Mouse (Mus musculus) ES-E14 (cell line): ENCODE results near the gene Rpusd2. TPM values are rescaled to one million over a fixed set of nuclear protein-coding genes. Genes with fewer than 3 reads are reported as not detected.
A peak's percentile ranks its signal among the peaks of the same experiment; 100 is the strongest.

Experiments
- DNase-seq: peaks from one replicate; pipeline ENCODE4 v3.0.0-alpha.2; 2013; ENCODE audit warnings: low read depth, low spot score
- H3K27ac ChIP-seq: 2 replicates; pipeline ENCODE4 v1.5.1; 2012; ENCODE audit warnings: low read depth, mild to moderate bottlenecking, low read length, moderate library complexity, mixed read lengths; ENCODE audit not compliant: poor library complexity, insufficient read depth, severe bottlenecking
- H3K36me3 ChIP-seq: 2 replicates; pipeline ENCODE4 v1.6.1; 2012; ENCODE audit warnings: mild to moderate bottlenecking, low read length, moderate library complexity, mixed read lengths; ENCODE audit not compliant: control insufficient read depth, poor library complexity, insufficient read depth, severe bottlenecking
- H3K4me1 ChIP-seq, 2 experiments: fragments of 150-350 bp in 1 of 2; sonication (generic) in 1 of 2; 2 replicates each; pipeline ENCODE4 v1.6.1; 2012; ENCODE audit warnings: low read length in 2 of 2, mild to moderate bottlenecking in 1 of 2, mixed read lengths in 1 of 2; ENCODE audit not compliant: control insufficient read depth in 2 of 2, insufficient read depth in 2 of 2, poor library complexity in 1 of 2
- H3K4me3 ChIP-seq, 2 experiments: fragments of 150-350 bp in 1 of 2; sonication (generic) in 1 of 2; 2 replicates each; pipeline ENCODE4 v1.5.1; 2012; ENCODE audit warnings: low read length in 2 of 2, low read depth in 1 of 2, mild to moderate bottlenecking in 1 of 2, mixed read lengths in 1 of 2; ENCODE audit not compliant: insufficient read depth in 1 of 2, poor library complexity in 1 of 2, severe bottlenecking in 1 of 2
- H3K9ac ChIP-seq: 2 replicates; pipeline ENCODE4 v1.6.1; 2012; ENCODE audit warnings: low read depth, mild to moderate bottlenecking, low read length, mixed read lengths; ENCODE audit not compliant: poor library complexity, insufficient read depth, severe bottlenecking
- H3K9me3 ChIP-seq: fragments of 150-350 bp; sonication (generic); 2 replicates; pipeline ENCODE4 v1.6.1; 2012; ENCODE audit warnings: low read depth, mild to moderate bottlenecking, low read length; ENCODE audit not compliant: control insufficient read depth, insufficient read depth
- CHD2 ChIP-seq: IDR thresholded peaks from 2 replicates; pipeline ENCODE4 v1.6.1; 2014; ENCODE audit warnings: mild to moderate bottlenecking, low read depth, low read length, inconsistent platforms
- HCFC1 ChIP-seq: IDR thresholded peaks from 2 replicates; pipeline ENCODE4 v1.6.1; 2012; ENCODE audit warnings: low read length, inconsistent platforms, borderline replicate concordance; ENCODE audit not compliant: insufficient read depth
- MAFK ChIP-seq: IDR thresholded peaks from 2 replicates; pipeline ENCODE4 v1.6.1; 2014; ENCODE audit warnings: mild to moderate bottlenecking, low read depth, low read length, inconsistent platforms; ENCODE audit not compliant: insufficient read depth
- ZC3H11A ChIP-seq: IDR thresholded peaks from 2 replicates; pipeline ENCODE4 v1.6.1; 2012; ENCODE audit warnings: low read depth, mild to moderate bottlenecking, inconsistent platforms, low read length, borderline replicate concordance
- ZNF384 ChIP-seq: IDR thresholded peaks from 2 replicates; pipeline ENCODE4 v1.6.1; 2012; ENCODE audit warnings: low read depth, low read length, inconsistent platforms
- in situ Hi-C, 2 experiments: fragments of 600-800 bp; cut with MboI; formaldehyde crosslinking; loops; one replicate each; pipeline ENCODE4 v1.15.1; 2025; ENCODE audit warnings: low sequenced_read_pairs in 2 of 2, inconsistent platforms in 1 of 2; ENCODE audit not compliant: unreplicated experiment in 2 of 2
- total RNA-seq: library from RNA; depleted of rRNA; stranded (reverse); fragments of 300-350 nt; gene quantifications from 2 replicates; pipeline ENCODE4 v1.2.3, GENCODE M21; 2012; rRNA removed

Rpusd2 gene
- 20.8 and 23.4 TPM in 2 replicates for total RNA-seq

- peak within 1 kb of the TSS; percentile 5; the same call in 1 of the 2 replicates for H3K27ac ChIP-seq
- peak within 1 kb of the TSS; percentile 87 for H3K9ac ChIP-seq
- TF ChIP-seq ZNF384: no peak
- no peak for TF ChIP-seq MAFK
- TF ChIP-seq HCFC1: peak; percentile 80
- TF ChIP-seq ZC3H11A: no peak
- 0 out of 2 replicates have a peak, but pooled peaks have one; percentile 25 for TF ChIP-seq CHD2
- in situ Hi-C loops: no loop called here
- peak within 1 kb of the TSS; percentile 85 to 90 for H3K4me3 ChIP-seq
- peaks cover 20% of the 10 kb centered on the region for H3K36me3 ChIP-seq
- no peaks in the 10 kb centered on the region for H3K9me3 ChIP-seq
- H3K4me1 ChIP-seq: peaks cover 0 to 4% of the 10 kb centered on the region in 2 experiments; a peak in 2 of 4 replicates
- peak; percentile 96 for DNase-seq
These were observed at the start of gene Rpusd2 for GRCm38 (mm10) chr2:119034656-119035396. Rpusd2 (plus strand) TSS chr2:119034790.

- no peak overlapping the region for H3K27ac ChIP-seq
- TF ChIP-seq CHD2 (no peak), ZC3H11A (no peak), MAFK (no peak), ZNF384 (no peak), HCFC1 (no peak)
- in situ Hi-C loops: no loop called here
These were observed 39.1 kb upstream of the Rpusd2 start for GRCm38 (mm10) chr2:118995490-118995889.

DNA sequence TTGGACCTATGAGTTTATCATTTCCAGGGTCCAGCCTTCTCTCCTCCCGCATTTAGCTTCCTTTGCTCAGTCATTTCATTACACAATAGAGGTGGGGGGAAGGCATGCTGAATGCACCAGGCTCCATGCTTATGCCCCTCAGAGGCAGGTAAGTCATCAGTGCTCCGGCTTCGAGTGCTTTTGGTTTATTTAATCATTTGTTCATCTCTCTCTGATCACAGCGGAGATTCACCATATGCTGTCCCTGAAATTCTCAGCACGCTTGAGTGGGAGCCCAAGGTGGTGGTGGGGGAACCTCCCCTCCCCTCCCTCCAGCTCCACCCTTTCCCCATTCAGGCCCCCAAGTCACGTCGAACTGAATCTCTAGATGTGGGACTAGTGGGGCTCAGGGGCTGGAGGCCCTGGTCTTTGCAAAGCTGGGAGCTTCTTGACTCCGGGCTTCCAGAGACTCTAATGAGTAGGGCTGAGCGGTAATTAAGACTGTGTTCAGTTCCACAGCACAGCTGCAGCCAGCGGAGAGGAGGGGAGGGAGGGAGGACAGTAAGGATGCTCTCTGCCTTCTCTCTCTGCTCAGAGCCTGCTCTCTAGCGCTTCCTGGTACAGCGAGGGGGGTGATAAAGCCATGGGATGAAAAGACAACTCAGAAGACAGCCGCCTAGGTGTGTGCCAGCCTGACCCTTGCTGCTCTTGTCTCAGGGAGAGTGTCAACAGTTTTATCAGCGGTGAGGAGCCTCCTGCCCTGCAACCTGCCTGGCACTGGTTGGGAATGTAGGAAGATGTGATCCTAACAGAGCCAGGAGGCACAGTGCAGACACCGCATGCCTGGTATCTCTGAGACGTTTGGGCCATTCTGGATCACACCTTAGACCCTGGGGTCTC, 38.4 kb upstream of the Rpusd2 start:
- H3K4me1 ChIP-seq: peaks cover 0 to 2% of the 10 kb centered on the region in 2 experiments; a peak in 1 of 4 replicates
- H3K9me3 ChIP-seq: no peaks in the 10 kb centered on the region
- H3K36me3 ChIP-seq: no peaks in the 10 kb centered on the region
- TF ChIP-seq HCFC1 (no peak), ZC3H11A (no peak), MAFK (no peak), CHD2 (no peak), ZNF384 (no peak)
- in situ Hi-C loops: no loop called here
- DNase-seq: no peak
- H3K27ac ChIP-seq: no peak overlapping the region
- no peak overlapping the region for H3K9ac ChIP-seq
- H3K4me3 ChIP-seq: 0 out of 4 replicates have a peak overlapping the region, but pooled peaks of 1 of the 2 experiments have one; percentile 2

More at GRCm38 (mm10) chr2:118995490-118995889, 39.1 kb upstream of the Rpusd2 start:
- DNase-seq: no peak
- Histone ChIP-seq H3K4me3 (no peak overlapping the region), H3K4me1 (peaks cover 0 to 2% of the 10 kb centered on the region in 2 experiments; a peak in 1 of 4 replicates), H3K36me3 (no peaks in the 10 kb centered on the region), H3K9ac (no peak overlapping the region), H3K9me3 (no peaks in the 10 kb centered on the region)

DNA sequence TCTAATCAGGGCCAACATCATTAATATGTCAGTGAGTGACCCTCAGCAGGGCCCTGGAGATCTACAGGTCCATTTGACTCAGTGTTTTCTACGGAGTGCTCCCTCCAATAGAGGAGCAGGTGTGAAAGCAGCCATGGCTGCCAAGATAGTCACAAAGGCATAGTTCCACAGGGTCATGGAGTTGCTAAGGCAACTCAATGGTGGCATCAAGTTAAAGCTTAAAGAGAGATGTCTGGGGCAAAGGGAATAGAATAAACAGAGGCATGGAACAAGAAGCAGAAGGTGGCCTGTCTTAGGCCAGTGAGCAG, 37.8 kb upstream of the Rpusd2 start:
- Histone ChIP-seq H3K4me1 (peaks cover 0 to 2% of the 10 kb centered on the region in 2 experiments; a peak in 1 of 4 replicates), H3K36me3 (no peaks in the 10 kb centered on the region), H3K9me3 (no peaks in the 10 kb centered on the region), H3K4me3 (no peak overlapping the region), H3K27ac (no peak overlapping the region), H3K9ac (no peak overlapping the region)
- no peak for TF ChIP-seq MAFK
- TF ChIP-seq HCFC1: no peak
- no peak for TF ChIP-seq ZNF384
- TF ChIP-seq ZC3H11A: no peak
- no peak for TF ChIP-seq CHD2
- in situ Hi-C loops: no loop called here
- DNase-seq: no peak
